Mouse (Mus musculus): ENCODE measurements around the gene Chst5. TPM values are rescaled to one million over a fixed set of nuclear protein-coding genes. Genes with fewer than 3 reads are reported as not detected.

Chst5 gene
- 16.3 and 18.5 TPM in 2 replicates for polyA plus RNA-seq (2015; fragmentation: Nextera tagmentation; extraction: Ambion mirVana)

- H3K9ac ChIP-seq: peak within 1 kb of the TSS; percentile 15; the same call in 1 of the 2 replicates
- no peak for ATAC-seq (ENCODE audit: insufficient number of reproducible peaks, low FRiP score, low TSS enrichment, low read depth)
Observed at GRCm38 (mm10) chr8:111909621-111910450, at the start of gene Chst5. Chst5 (minus strand) TSS chr8:111910447.

GRCm38 (mm10) chr8:111957231-111957630, 47.0 kb upstream of the Chst5 start:
- Histone ChIP-seq H3K9me3 (no peaks in the 10 kb centered on the region), H3K9ac (no peak overlapping the region), H3K4me3 (no peak overlapping the region), H3K27ac (no peak overlapping the region), H3K27me3 (no peaks in the 10 kb centered on the region), H3K4me1 (no peaks in the 10 kb centered on the region), H3K36me3 (peaks cover 47% of the 10 kb centered on the region), H3K4me2 (no peak overlapping the region)
- 92% methylated on average over 2 of the region's 2 CpGs for WGBS
- ATAC-seq (ENCODE audit: insufficient number of reproducible peaks, low FRiP score, low TSS enrichment, low read depth): no peak

More at GRCm38 (mm10) chr8:111909621-111910450, at the start of gene Chst5:
- Histone ChIP-seq H3K4me2 (peak within 1 kb of the TSS; percentile 69), H3K4me3 (peak within 1 kb of the TSS; percentile 41), H3K27me3 (peaks cover 11% of the 10 kb centered on the region), H3K4me1 (peaks cover 40% of the 10 kb centered on the region), H3K9me3 (no peaks in the 10 kb centered on the region), H3K27ac (peak within 1 kb of the TSS; percentile 33; the same call in 1 of the 2 replicates), H3K36me3 (no peaks in the 10 kb centered on the region)
- 8% methylated on average over 46 of the region's 47 CpGs for WGBS

GRCm38 (mm10) chr8:111955879-111956278, 45.6 kb upstream of the Chst5 start:
- H3K36me3 ChIP-seq: peaks cover 58% of the 10 kb centered on the region
- H3K4me1 ChIP-seq: no peaks in the 10 kb centered on the region
- no peak for ATAC-seq (ENCODE audit: insufficient number of reproducible peaks, low FRiP score, low TSS enrichment, low read depth)
- WGBS: 83% methylated on average over 5 of the region's 5 CpGs
- H3K9me3 ChIP-seq: no peaks in the 10 kb centered on the region
- H3K4me3 ChIP-seq: no peak overlapping the region
- no peak overlapping the region for H3K4me2 ChIP-seq
- no peak overlapping the region for H3K27ac ChIP-seq
- no peaks in the 10 kb centered on the region for H3K27me3 ChIP-seq
- H3K9ac ChIP-seq: no peak overlapping the region

GRCm38 (mm10) chr8:111954844-111955594, 44.8 kb upstream of the Chst5 start:
- Histone ChIP-seq H3K27me3 (no peaks in the 10 kb centered on the region), H3K9ac (no peak overlapping the region), H3K4me1 (no peaks in the 10 kb centered on the region), H3K4me2 (no peak overlapping the region), H3K4me3 (no peak overlapping the region), H3K27ac (no peak overlapping the region), H3K9me3 (no peaks in the 10 kb centered on the region), H3K36me3 (peaks cover 59% of the 10 kb centered on the region)
- WGBS: 78% methylated on average over 4 of the region's 4 CpGs
- no peak for ATAC-seq (ENCODE audit: insufficient number of reproducible peaks, low FRiP score, low TSS enrichment, low read depth)

GRCm38 (mm10) chr8:111951936-111952335, 41.7 kb upstream of the Chst5 start:
- WGBS: 93% methylated on average over 5 of the region's 5 CpGs
- Histone ChIP-seq H3K9ac (no peak overlapping the region), H3K4me3 (no peak overlapping the region), H3K27me3 (no peaks in the 10 kb centered on the region), H3K4me2 (no peak overlapping the region), H3K36me3 (peaks cover 73% of the 10 kb centered on the region), H3K9me3 (no peaks in the 10 kb centered on the region), H3K27ac (no peak overlapping the region), H3K4me1 (no peaks in the 10 kb centered on the region)
- ATAC-seq (ENCODE audit: insufficient number of reproducible peaks, low FRiP score, low TSS enrichment, low read depth): no peak

GRCm38 (mm10) chr8:111951317-111951716, 41.1 kb upstream of the Chst5 start:
- Histone ChIP-seq H3K27ac (no peak overlapping the region), H3K9ac (no peak overlapping the region), H3K4me3 (no peak overlapping the region), H3K4me2 (no peak overlapping the region), H3K36me3 (peaks cover 73% of the 10 kb centered on the region), H3K9me3 (no peaks in the 10 kb centered on the region), H3K27me3 (no peaks in the 10 kb centered on the region), H3K4me1 (no peaks in the 10 kb centered on the region)
- WGBS: 95% methylated on average over 7 of the region's 7 CpGs
- ATAC-seq (ENCODE audit: insufficient number of reproducible peaks, low FRiP score, low TSS enrichment, low read depth): no peak

- H3K4me3 ChIP-seq: no peak overlapping the region
- 92% methylated on average over 3 of the region's 3 CpGs for WGBS
- peaks cover 73% of the 10 kb centered on the region for H3K36me3 ChIP-seq
- no peaks in the 10 kb centered on the region for H3K4me1 ChIP-seq
- H3K9me3 ChIP-seq: no peaks in the 10 kb centered on the region
- no peak overlapping the region for H3K27ac ChIP-seq
- ATAC-seq (ENCODE audit: insufficient number of reproducible peaks, low FRiP score, low TSS enrichment, low read depth): no peak
- H3K9ac ChIP-seq: no peak overlapping the region
- no peaks in the 10 kb centered on the region for H3K27me3 ChIP-seq
- no peak overlapping the region for H3K4me2 ChIP-seq
Observed at GRCm38 (mm10) chr8:111950846-111951245, 40.6 kb upstream of the Chst5 start.

- no peak overlapping the region for H3K27ac ChIP-seq
- H3K9me3 ChIP-seq: no peaks in the 10 kb centered on the region
- H3K9ac ChIP-seq: no peak overlapping the region
- no peak for ATAC-seq (ENCODE audit: insufficient number of reproducible peaks, low FRiP score, low TSS enrichment, low read depth)
- no peak overlapping the region for H3K4me3 ChIP-seq
- H3K4me1 ChIP-seq: no peaks in the 10 kb centered on the region
- no peak overlapping the region for H3K4me2 ChIP-seq
- H3K36me3 ChIP-seq: peaks cover 73% of the 10 kb centered on the region
- no peaks in the 10 kb centered on the region for H3K27me3 ChIP-seq
- 90% methylated on average over 8 of the region's 8 CpGs for WGBS
Observed at GRCm38 (mm10) chr8:111947954-111948353, 37.7 kb upstream of the Chst5 start.

- Histone ChIP-seq H3K27me3 (no peaks in the 10 kb centered on the region), H3K27ac (no peak overlapping the region), H3K4me1 (0 out of 2 replicates have a peak, but pooled peaks cover 1% of the 10 kb centered on the region), H3K36me3 (peaks cover 75% of the 10 kb centered on the region), H3K9ac (no peak overlapping the region), H3K4me3 (no peak overlapping the region), H3K9me3 (no peaks in the 10 kb centered on the region), H3K4me2 (no peak overlapping the region)
- no peak for ATAC-seq (ENCODE audit: insufficient number of reproducible peaks, low FRiP score, low TSS enrichment, low read depth)
- 94% methylated on average over 2 of the region's 2 CpGs for WGBS
Observed at GRCm38 (mm10) chr8:111947144-111947543, 36.9 kb upstream of the Chst5 start.

GRCm38 (mm10) chr8:111943544-111943943, 33.3 kb upstream of the Chst5 start:
- ATAC-seq (ENCODE audit: insufficient number of reproducible peaks, low FRiP score, low TSS enrichment, low read depth): no peak
- 78% methylated on average over 2 of the region's 2 CpGs for WGBS

GRCm38 (mm10) chr8:111941101-111941454, 30.8 kb upstream of the Chst5 start:
- no peak for ATAC-seq (ENCODE audit: insufficient number of reproducible peaks, low FRiP score, low TSS enrichment, low read depth)
- Histone ChIP-seq H3K36me3 (peaks cover 34% of the 10 kb centered on the region), H3K27me3 (no peaks in the 10 kb centered on the region), H3K9me3 (no peaks in the 10 kb centered on the region), H3K4me3 (peak overlapping the region; percentile 83), H3K4me1 (peaks cover 20% of the 10 kb centered on the region), H3K9ac (peak overlapping the region; percentile 66), H3K4me2 (peak overlapping the region; percentile 91), H3K27ac (peak overlapping the region; percentile 63)
- under 1% methylated on average over 23 of the region's 23 CpGs for WGBS

More at GRCm38 (mm10) chr8:111943544-111943943, 33.3 kb upstream of the Chst5 start:
- H3K9ac ChIP-seq: no peak overlapping the region
- no peak overlapping the region for H3K4me3 ChIP-seq
- peaks cover 56% of the 10 kb centered on the region for H3K36me3 ChIP-seq
- H3K9me3 ChIP-seq: no peaks in the 10 kb centered on the region
- peaks cover 20% of the 10 kb centered on the region for H3K4me1 ChIP-seq
- no peak overlapping the region for H3K27ac ChIP-seq
- no peaks in the 10 kb centered on the region for H3K27me3 ChIP-seq
- H3K4me2 ChIP-seq: no peak overlapping the region
